Mouse (Mus musculus): ENCODE measurements at regions not wholly inside any gene's neighbourhood (a gene's known extent, or its start where the extent isn't known, plus 50 kb on each side); places are given as distances from the start of the nearest gene placed in this dataset.

DNA sequence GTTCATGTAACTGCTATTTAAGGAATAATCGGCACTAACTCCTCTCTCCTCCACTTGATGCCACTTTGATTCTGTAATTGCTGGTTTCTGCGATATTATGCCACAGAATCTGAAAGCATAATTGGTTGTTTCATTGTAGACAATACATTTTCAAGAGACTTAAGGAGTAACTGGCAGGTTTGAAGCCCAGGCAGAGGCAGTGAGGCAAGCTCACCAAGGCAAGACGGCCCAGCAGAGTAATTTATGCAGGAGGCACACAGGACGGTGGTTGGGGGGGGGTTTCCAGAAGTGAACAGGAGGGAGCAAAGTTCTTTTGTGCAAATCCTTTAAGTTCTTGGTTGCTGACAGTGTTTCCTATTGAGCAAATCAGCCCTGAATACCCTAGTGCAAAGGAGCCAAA lies 249.6 kb downstream of the Drd1 start:
- no peak for DNase-seq (ENCODE audit: low spot score in 2 of 2)

GRCm38 (mm10) chr13:53800978-53801377 lies 254.5 kb downstream of the Drd1 start:
- DNase-seq (ENCODE audit: low spot score in 2 of 2): no peak

DNA sequence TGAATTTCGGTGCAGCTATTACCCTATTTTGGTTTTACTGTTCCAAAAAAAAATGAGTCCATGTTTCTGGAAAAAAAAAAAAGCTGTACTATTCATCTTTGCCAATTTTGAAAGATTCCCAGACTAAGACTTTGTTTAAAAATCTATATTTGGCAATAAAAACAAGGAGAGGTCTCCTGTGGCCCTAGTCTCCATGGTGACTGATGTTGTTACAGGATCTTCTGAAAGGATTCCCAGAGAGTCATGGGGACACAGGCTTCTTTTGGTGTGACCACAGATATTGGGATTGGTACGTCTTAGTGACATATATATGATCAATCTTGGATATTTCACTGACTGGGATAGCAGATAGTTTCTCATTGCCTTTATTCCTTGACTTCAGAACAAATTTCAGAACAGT lies 266.7 kb downstream of the Drd1 start:
- peak; percentile 37 to 58 for DNase-seq (ENCODE audit: low spot score in 2 of 2)

- peak; percentile 45 to 67 for DNase-seq (ENCODE audit: low spot score in 2 of 2)
Observed at GRCm38 (mm10) chr13:53783492-53783891, 272.0 kb downstream of the Drd1 start.

DNA sequence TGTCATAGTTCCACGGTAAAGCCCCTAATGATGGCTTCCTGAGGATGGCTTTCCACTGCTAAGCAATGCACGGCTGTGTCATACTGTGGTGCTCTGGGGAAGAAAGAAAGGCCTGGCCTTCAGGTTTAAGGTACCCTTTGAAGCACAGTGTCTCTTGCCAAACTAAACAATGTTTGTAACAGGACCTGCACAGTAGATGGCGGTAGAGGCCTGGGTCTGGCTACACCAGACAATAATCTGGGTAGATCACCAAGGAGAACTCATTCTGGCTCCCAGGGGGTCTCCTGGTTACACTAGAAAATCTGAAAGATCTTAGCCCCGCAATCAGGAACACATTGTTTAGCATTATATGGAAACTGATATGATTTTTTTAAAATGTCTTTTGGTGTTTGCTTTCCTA lies 276.4 kb downstream of the Drd1 start:
- no peak for DNase-seq (ENCODE audit: low spot score in 2 of 2)

DNA sequence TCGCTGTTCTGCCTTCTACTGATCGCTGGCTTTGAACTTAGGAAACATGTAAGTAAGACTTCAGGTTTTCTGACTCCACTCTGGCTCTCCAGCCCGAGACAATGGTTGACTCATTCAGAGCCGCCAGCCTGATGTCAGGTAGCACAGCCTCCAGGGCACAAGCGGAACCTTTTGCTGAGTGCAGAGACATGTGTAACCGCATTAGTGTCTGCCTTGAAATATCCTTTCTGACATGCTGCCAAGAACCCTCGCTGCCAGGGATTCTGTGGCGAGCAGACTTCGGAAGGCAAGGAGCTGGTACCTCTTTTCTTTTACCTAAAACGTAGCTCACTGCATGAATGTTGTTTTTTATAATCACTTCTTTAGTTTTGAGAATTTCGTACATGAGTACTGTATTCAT lies 279.1 kb downstream of the Drd1 start:
- no peak for DNase-seq (ENCODE audit: low spot score in 2 of 2)

- DNase-seq (ENCODE audit: low spot score in 2 of 2): no peak
Observed at GRCm38 (mm10) chr13:53775687-53776086, 279.8 kb downstream of the Drd1 start.

- DNase-seq (ENCODE audit: low spot score in 2 of 2): peak; percentile 9 to 40
Observed at GRCm38 (mm10) chr13:53764613-53765243, 290.8 kb downstream of the Drd1 start.

GRCm38 (mm10) chr13:53757576-53758237 lies 284.8 kb upstream of the Msx2 start:
- DNase-seq (ENCODE audit: low spot score in 2 of 2): no peak

GRCm38 (mm10) chr13:53756970-53757530 lies 284.2 kb upstream of the Msx2 start:
- no peak for DNase-seq (ENCODE audit: low spot score in 2 of 2)

DNA sequence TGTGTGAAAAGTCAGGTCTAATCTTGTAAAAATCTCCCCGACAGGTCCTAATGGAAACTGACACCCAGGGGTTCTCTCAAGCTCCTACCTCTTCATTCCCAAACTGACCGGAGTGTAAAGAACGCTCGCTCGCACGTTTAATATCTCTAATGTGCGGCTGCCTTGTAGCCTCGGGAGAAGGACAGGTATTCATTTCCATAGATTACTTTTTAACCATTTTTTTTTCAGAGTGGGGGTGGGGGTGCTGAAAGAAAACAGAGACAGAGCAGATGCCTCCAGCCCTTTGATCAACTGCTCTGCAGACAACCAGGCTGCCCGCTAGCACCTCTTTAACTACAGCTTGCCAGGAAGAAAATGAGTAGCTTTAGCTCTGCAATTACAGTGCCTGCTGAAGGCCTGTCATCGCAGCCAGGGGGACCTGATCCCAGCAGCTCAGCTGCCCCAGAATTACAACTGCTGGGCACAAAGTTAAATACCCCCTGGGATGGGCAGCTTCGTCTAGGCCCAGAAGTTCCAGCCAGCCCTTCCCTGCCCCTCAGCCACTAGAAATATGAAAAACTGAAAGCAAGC lies 282.3 kb upstream of the Msx2 start:
- DNase-seq (ENCODE audit: low spot score in 2 of 2): no peak

DNA sequence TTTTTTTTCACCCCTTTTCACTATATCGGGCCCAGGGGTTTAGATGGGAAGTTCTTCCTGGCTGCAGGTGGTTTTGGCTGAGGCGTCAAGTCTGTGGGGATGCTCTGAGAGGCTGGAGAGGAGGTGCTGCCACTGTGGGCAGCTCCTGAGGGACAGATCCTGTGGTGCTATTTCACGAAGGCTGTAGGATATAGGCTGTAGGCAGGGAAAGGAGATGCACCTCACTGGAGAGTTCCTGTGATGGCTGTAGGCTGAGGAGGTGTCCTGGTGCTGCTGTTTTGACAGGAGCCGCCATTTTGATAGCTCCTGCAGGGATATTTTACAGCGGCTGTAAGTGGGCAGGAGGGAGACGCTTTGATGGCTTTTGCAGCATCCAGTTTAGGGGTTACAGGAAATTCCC lies 280.2 kb upstream of the Msx2 start:
- DNase-seq (ENCODE audit: low spot score in 2 of 2): no peak

GRCm38 (mm10) chr13:53740981-53741380 lies 268.1 kb upstream of the Msx2 start:
- DNase-seq (ENCODE audit: low spot score in 2 of 2): peak; percentile 14 to 19

DNA sequence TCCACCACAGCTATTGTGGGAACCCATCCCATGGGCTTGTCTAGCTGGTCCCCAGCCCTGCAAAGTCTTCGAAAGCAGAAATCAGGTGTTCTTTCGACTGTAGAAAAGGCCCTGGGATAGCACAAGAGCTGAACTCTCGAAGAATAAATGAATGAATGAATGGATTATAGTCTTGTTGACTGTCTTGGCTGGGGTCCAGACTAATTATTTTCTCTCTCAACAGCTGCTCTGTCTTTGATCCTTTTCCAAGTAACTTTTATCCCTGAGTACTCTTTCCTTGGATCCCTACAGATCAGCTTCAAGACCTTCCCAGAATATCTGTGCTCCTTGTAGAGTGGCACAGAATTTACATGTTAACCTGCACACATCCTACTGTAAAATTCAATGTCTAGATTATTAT lies 266.3 kb upstream of the Msx2 start:
- DNase-seq (ENCODE audit: low spot score in 2 of 2): no peak

- DNase-seq (ENCODE audit: low spot score in 2 of 2): peak in 1 of 2 experiments; percentile 5
Observed at GRCm38 (mm10) chr13:53734944-53735343, 262.1 kb upstream of the Msx2 start.

GRCm38 (mm10) chr13:53730259-53730902 lies 257.5 kb upstream of the Msx2 start:
- DNase-seq (ENCODE audit: low spot score in 2 of 2): no peak

DNA sequence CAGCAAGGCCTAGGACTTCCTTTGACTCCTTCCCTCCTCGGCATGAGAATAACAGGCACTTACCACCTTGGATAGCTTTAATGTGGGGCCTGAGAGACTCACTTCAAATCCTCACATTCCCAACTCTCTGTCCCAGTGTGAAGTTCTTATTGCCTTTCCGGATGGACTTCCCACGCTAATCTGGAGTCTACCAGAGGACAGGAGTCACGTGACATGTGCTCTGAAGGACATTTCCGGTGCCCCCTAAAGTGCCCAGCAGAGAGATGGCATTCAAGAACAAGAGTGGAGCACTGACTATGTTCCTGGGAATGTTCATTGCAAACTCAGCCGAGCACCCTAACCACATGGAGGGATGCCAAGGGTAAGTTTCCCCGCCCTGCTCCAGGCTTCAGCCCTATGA lies 257.0 kb upstream of the Msx2 start:
- no peak for DNase-seq (ENCODE audit: low spot score in 2 of 2)

DNA sequence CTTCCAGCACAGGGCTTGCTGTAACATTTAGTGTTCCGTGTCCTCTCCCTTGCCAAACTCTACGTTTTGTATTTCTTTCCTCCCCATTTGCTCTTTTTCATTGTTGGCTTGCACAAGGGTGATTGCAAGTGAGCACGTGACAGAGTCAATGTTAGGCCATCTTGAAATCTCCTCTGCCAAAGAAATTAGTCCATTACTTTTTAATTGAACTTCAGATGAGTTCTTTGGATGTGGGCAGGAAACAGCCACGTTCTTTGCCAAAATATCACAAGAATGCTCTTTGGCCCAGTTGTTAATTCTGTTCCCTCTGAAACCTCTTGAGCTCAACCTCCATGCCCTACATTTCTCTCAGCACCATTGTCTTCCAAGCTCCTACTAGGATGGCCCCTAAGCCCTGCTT lies 253.2 kb upstream of the Msx2 start:
- no peak for DNase-seq (ENCODE audit: low spot score in 2 of 2)

DNA sequence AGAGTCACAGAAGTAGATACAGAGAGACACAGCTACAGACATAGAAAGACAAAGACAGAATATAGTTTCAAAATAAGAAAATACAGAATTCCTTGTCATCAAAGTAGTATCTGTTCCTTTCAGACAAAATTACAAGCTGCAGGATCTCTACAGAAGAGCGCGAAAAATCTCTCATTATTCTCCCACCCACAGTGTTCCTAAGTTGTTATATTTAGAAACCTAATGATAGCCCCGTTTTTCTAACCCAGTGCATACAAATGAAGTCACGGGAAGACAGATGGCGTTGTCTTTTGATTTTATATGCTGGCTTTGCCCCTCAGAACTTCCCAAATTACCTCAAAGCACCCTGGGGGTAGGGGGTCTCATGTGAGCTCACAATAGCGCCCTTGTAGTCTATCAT lies 250.0 kb upstream of the Msx2 start:
- no peak for DNase-seq (ENCODE audit: low spot score in 2 of 2)

- DNase-seq (ENCODE audit: low spot score in 2 of 2): no peak
Observed at GRCm38 (mm10) chr13:53721038-53721463, 248.2 kb upstream of the Msx2 start.

DNA sequence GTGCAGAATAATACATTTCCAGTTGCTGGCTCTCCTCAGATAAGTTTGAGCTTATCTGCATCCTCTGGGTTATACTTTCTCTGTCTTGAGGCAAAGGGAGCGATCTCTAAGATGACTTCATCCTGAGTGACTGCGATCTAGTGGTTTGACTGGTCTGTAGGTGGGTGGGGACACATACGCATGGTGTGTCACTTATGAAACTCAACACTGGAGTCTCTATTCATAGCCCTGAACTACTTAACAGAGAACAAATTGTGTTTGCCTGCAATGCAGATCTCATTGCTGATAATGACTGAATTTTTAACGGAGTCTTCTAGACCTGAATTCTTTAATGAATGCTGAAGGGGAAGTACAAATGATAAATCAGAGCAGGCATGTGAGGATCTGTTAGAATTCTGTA lies 244.7 kb upstream of the Msx2 start:
- no peak for DNase-seq (ENCODE audit: low spot score in 2 of 2)

- DNase-seq (ENCODE audit: low spot score in 2 of 2): no peak
Observed at GRCm38 (mm10) chr13:53717086-53717485, 244.2 kb upstream of the Msx2 start.

DNA sequence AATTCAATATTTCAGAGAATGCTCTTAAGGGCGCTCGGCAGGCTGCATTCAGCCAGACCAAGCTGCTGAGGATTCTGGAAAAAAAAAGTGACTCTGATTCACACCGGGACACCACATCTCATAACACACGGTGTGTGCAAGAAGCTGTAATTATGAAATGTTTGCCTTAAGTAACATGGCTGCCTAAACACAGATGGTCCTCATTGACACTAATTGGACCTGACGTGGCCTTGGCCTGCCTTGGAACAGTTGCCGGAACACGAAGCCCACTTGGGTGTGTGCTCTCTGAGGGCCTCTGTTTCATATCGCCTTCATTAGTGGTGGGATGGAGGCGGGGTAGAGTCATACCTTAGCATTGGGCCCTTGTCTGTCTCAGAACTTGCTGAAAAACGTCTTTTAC lies 236.2 kb upstream of the Msx2 start:
- DNase-seq (ENCODE audit: low spot score in 2 of 2): no peak

Measured in heart, adult 9 months (tissue).